Mouse (Mus musculus): ENCODE measurements around the gene Astn2.
A peak's percentile ranks its signal among the peaks of the same experiment; 100 is the strongest.

Astn2 gene

DNA sequence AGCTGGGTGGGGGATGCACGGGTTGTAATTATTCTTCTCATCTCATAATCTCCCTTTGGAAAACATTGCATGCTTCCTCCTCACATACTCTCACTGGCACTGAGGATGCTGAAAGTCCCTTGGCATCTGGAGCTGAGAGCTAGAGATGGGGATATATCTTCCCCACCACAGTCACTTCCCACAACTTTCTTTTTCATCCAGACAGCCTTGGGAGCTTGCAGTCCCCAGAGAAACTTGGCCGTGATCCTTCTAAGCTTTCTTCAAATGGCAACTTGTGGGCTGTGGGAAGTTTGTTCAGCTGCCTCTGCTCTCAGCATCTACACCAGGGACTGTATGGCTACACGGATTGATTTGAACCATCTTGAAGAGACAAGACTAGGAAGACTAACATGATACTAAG is 428.2 kb downstream of the Astn2 start:
- no peak for DNase-seq (ENCODE audit: low read depth, low spot score)

DNA sequence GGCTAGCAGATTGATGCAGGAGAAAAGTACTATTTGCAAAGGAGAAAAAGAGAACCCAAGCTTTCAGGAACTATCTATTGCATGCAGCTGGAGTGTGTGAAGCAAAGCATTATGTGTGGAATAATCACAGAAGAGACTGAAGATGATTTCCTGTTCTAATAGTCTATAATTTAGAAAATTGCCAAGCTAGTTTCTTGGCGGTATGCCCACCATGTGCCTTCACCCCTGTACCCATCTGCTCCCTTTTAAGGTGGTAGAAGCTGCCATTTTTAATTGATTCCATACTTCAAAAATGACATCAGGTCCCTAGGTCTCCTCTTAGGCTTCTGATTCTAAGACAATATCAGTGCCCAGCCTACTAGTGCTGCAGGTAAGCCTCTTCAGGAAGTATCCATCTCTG is 432.0 kb downstream of the Astn2 start:
- DNase-seq (ENCODE audit: low read depth, low spot score), result no peak

DNA sequence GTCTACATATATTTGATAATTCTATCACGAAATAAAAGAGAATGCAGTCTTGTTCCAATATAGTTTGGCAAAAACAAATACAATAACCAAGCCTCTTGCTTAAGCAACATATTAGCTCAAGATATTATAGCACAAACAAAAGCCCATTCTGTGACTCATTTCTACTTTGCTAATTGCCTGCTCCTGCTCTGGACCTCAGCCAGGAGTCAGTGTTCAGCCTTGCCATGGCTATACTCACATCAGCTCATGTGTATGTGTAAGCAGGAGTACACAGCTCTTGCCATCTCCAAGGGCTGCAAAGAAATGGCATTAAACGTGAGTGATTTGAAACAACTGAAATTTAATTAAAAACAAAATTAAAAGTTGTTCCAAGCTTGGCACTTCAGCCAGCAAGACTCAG is 435.1 kb downstream of the Astn2 start:
- no peak for DNase-seq (ENCODE audit: low read depth, low spot score)

DNA sequence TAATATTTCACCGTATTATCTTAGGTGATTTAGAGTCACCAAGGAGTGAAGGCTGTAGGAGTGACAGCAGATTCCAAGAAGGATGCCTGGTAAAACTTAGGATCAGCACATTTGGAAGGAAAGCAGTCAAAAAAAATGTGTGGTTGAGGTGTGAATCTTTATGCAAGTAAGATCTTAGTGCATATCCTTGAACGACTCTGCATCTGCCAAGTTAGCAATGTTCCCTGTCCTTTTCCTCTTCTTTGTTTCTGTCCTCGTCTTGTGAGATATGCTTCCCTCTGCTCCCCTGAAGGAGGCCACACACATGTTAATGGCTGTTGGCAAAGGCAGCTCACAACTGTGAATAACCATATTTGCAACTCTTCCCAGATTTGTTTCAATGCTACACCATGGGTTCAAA is 439.8 kb downstream of the Astn2 start:
- no peak for DNase-seq (ENCODE audit: low read depth, low spot score)

DNA sequence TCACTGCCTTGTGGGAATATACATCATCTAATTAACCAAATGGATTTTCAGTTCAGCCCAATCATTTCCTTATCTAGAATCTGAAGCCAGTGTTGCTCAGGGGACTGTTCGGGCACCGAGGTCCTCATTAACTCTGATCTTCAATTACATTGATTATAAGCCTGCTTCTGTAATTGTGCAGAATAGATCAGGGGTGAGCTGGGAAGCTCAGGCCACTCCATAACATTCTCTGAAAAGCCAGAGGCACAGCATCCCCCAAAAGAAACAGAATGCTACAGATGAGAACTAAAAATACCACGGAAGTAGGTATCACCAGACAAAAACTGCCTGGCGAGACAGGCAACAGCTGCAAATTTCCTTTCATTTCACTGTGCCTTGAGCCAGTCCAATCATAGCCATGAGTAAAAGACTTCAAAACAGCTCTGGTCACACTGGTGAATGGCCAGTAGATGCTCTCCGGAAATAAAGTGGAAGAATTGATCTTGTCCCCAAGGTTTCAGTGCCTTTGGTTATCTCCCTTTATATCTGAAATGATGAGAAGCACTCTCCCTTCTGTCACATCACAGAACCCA is 445.1 kb downstream of the Astn2 start:
- DNase-seq (ENCODE audit: low read depth, low spot score), result no peak

DNA sequence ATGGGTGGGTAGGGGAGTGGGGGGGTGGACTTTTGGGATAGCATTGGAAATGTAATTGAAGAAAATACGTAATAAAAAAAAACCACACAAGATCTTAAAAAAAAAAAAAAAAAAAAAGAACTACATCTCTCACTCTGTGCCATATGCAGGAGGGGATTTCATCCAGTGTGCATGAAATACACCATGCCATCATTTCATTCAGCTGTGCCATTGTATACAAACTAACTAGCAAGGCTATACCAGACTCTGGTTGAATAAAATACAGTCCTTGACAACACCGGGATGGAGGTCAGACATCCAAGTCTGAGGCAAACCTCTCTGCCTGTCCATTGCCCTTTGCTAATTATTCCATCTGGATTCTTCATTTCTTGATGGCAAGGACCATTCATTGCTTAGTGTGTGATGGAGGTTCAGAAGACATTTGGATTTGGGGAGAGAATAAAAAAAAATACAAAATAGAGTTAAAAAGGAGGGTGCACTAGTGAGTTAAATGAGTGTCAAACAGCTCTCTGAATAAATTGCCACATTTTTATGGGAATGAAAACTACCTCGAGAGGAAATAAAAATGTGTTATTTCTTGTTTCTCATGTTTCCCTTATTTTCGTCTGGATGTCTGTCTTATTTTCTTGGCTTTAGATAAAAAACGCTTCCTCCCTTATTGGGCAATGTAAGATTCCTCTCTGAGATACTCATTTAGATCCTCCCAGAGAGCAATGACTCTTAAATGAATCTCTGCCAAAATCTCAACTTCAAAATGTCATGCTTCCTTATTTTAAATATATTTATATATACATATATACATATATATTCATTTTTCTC is 445.8 kb downstream of the Astn2 start:
- DNase-seq (ENCODE audit: low read depth, low spot score), result no peak

DNA sequence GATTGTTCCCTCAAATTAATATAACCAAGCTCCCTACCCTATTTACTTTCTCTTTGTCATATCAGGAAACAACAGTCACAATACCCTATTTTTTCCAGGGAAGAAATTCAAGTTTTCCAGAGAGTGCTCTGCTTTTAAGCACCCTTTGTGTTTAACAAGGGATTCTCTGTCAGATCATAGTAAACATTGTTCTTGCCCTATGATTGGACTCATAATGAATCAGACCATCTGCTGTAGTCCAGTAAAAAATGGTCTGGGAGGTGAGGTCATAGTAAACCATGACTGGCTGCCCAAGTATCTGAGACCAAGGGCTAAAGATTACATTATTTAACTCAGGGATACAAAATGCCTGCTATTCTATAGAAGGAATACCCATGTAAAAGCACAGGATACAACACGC is 452.5 kb downstream of the Astn2 start:
- DNase-seq (ENCODE audit: low read depth, low spot score), result no peak

DNA sequence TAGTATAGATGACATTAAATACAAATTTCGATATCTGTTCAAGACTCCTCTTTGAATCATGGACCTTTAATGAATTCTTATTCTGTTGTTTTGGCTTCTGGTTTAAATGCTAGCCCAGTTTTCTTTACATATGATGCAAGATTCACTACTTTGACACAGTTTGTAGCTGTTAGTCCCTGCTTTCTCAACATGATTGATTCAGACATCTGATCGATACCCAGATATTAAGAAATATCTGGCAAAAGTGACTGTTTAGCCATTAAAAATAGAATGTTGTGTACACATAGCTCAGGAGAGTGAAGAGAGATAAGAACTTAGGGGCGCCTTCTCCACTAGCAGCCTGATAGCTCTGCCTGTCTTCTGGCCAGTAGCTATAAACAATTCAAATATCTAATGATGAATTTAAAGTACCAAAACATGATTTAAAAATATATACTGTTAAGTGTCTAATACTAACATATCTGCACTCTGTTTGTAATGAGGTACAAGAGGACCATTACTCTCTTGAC is 457.2 kb downstream of the Astn2 start:
- DNase-seq (ENCODE audit: low read depth, low spot score), result no peak

DNA sequence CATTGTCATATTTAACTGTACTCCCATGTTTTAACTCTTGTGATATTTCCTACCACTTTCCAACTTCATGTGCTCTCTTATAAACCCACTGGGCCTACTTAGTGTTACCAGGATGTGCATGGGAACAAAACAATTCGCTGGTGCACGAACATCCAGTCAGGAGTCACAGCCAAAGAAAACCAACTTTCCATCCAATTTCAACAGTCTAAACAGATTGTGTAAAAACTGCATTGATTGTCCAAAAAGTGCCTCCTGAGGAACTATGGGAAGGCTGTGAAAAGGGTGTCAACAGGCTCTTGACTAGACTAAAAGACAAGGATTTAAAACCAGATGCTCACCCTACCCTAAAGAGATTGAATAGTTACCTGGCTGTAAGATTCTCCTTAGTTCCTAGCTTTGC is 458.4 kb downstream of the Astn2 start:
- no peak for DNase-seq (ENCODE audit: low read depth, low spot score)

DNA sequence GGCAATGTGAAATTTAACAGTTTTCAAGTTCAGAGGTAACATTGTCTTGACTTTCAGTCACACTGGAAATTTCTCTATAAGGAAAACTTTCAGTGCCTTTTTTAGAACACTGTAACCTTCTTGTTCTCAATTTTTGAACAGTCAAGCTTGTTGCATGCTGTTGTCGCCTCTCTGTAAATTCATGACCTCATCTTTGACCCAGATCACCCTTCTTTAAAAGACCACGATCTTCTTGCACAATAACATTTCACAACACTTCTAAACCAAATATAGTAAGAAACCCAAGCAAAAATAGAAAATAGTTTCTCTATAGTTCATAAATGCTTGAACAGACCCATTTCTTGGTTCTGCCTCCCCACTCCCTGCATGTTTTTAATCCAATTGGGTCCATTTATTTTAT is 473.5 kb downstream of the Astn2 start:
- DNase-seq (ENCODE audit: low read depth, low spot score), result no peak

DNA sequence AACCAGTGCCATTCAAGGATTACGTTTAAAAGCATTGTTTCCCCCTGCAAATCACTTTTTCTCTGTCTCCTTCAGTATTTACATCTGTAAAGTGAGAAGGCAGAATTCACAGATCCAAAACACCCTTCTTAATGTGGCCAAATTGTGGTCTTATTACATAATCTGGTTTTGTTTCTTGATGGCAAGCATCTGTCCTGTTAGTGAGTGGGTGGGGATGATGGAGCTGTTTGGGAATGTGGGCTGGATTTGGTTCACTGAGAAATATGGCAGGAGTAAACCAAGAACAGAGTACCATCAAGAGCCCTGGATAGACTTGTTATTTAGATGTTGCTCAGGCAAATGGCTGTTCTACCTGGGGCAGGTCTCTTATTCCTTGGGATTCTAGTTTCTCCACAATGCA is 484.1 kb downstream of the Astn2 start:
- DNase-seq (ENCODE audit: low read depth, low spot score), result no peak

DNA sequence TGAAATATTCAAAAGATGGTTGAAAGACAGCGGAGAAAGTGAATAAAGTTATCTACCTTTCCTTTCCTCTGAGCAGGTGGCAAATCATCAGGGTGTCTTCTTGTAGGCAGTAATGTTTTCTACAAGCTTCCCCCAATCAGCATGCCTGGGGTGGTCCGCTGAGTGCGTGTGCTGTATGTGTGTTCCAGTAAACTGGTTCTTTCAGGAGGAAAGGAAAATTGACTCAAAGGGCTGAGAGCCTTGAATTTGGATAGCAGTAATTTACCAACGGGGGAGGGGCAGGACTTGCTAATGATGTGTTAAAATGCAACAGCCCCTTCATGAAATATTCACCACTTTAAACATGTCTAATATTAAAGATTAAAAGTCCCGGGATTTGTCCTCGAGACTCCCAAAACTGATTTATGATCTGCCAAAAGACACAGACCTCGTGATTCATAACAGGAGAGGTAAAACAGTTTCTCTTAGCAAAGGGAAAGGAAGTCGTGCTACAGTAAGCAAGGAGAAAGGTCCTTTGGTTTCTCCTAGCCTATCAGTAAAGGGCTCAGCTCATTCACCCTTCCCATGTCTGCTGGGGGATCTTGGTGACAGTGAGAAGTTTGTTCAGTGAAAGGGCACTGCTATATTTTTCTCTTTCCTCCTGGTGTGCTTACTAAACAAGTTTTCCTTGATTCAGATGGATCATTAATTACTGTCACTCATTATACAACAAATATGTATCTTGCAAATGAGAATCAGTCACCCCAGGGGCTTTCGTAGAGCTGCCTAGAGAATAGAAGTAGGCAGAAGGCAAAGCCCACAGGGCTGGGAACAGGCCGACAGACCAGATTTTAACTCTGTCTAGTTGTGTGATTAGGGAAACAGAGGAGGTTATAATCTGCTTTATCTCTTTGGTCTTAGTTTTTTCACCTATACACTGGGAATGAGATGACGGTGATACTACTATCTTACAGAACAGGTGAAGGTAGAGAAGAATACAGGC is 488.1 kb downstream of the Astn2 start:
- DNase-seq (ENCODE audit: low read depth, low spot score), result no peak

DNA sequence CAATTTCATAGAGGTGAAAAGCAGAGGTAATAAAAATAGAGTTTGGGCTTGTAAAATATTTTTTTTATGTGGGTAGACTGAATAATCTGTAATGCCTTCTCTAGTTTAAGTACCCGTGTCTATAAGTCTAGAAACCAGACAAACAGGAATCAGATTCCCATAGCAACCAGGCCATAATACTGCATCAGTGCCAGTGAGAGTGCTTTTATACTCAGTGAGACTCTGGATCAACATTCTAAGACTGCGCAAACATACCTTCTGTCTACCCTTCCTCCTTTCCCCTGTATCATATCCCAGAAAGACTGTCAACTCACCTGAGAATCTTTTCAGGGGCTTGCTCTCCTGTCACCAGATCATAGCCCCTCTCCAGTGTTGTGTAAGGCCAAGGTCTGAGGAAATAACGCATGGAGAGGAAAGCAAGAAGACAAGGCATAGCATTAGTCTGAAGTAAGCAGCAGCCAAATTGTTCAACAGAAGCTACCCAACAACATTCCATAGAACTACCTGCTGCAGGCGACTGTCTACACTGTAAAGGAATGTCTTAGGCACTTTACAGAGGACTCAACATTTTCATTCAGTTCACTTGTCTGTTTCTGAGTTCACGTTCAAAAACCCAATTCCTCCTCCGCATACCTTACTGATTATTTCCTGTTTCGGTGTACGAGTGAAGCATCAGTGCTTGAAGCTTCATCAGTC is 492.0 kb downstream of the Astn2 start:
- DNase-seq (ENCODE audit: low read depth, low spot score), result no peak

DNA sequence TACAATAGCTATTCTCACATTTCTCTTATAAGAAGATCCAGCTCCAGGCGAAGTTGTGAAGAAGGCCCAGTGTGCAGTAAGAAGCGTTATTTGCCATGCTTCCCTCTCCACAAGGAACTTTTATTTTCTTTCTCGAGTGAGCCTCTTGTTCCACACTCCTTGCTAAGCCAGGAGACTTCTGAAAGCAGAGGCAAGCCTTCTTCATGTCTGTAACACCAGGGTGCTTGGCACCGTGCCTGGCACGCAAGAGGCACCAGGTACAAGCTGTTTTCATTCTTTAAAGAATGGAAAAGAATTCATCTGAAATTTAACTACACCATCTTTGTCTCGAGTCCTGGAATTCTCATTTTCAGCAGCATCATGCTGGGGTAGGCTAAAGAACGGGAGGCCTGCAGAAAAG is 496.8 kb downstream of the Astn2 start:
- DNase-seq (ENCODE audit: low read depth, low spot score), result no peak

DNA sequence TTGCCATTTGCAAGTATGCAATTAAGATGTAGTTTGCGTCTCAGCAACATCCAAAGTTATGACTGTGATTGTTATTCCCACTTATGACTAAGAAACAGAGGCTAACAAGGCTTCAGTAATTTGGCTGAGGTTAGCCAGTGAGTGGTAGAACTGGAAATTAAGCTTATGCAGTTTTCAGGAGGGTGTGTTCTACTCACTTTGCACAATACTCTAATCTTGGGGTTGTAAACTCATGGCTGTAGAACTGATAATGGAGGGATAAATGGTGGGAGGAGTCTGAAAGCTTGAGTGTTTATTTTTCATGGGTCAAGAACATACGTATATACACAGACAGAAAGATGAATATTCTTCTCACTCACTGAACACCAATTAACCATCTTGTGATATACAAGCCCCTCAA is 499.4 kb downstream of the Astn2 start:
- no peak for DNase-seq (ENCODE audit: low read depth, low spot score)

DNA sequence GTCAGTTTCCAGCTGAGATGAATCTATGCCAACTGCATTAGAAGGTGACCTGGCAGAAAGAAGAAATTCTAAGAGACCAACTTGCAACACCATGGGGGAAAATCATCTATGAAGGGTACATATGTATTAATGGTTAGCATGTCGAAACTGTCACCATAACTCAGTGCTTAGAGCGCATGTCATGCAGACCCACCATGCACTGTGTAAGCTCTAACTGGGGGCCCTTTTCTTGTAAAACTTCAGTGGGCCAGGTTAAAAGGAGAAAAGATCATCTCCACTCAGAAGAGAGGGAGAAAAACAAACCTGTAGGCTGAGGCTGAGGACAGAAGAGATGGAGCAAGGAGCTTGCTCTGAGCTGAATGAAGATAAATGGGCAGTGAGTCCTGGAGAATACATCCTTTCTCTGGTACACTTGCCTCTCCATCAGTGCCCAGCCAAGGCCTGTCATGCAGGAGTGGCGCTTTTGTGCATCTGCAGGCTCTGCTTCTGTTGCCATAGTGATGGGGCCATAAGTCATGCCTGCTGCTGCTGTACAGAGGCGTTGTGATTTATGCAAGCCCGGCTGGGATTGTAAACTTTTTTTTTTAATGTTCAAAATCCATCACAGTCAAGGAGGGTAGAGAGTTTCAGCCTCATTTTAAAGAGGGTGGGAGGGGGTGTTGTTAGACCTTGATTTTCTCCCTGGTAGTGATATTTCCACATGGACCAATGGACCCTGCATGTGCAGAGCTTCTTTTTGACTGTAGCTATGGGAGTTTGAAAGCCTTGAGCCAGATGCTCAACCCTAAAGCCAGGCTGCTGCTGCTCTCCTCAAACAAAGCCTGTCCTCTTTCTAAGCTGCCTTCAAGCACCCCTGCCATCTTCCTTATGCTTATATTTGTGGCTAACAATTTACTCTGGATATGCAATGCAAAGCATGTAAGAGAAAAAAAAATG is 508.1 kb downstream of the Astn2 start:
- peak; percentile 40 for DNase-seq (ENCODE audit: low read depth, low spot score)

DNA sequence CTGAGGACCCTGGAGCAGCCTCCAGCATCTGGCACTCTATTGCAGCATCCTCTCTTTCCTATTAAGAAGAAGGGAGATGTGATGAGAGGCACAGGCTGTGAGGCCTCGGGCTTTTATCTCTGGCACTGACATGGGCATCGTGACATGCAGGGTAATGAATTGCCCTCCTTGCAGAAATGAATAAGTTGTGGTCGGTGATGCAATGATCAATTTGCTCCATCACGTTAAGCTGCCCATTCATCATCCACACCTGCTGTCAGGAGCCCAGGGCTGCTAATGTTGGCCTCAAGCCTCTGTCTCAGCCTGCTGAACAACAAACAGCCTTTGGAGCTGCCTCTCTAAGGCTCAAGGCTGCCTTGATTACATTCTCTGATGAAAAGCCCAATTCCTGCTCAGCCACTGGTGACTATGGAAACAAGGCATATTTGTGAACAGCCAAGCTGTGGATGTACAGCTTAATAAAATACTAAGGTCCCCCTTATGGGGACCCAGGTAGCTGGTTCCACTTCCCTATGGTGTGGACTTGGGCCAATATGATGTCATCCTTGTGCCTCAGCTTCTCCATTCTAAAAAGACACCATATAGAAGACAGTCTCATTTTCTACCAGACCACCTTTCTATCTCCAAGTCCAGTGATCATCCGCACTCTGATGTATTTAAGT is 515.9 kb downstream of the Astn2 start:
- DNase-seq (ENCODE audit: low read depth, low spot score), result no peak

DNA sequence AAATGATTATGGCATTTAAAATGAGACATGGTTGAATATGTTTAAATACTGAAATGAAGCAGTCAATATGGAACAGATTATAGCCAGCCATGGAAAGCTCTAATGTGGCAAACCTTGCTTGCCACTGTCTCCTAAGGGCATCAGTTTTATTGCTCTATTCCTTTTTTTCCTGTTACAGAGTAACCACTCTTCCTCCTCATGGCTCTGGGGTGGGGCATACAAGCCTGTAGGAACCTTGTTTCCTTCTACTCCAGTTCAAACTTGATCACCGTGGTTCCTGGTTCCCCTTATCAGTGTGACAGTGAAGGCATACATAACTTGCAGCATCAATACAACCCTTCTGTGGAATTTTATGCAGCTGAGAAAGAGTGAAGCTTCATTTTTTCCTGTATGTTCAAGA is 517.5 kb downstream of the Astn2 start:
- no peak for DNase-seq (ENCODE audit: low read depth, low spot score)

DNA sequence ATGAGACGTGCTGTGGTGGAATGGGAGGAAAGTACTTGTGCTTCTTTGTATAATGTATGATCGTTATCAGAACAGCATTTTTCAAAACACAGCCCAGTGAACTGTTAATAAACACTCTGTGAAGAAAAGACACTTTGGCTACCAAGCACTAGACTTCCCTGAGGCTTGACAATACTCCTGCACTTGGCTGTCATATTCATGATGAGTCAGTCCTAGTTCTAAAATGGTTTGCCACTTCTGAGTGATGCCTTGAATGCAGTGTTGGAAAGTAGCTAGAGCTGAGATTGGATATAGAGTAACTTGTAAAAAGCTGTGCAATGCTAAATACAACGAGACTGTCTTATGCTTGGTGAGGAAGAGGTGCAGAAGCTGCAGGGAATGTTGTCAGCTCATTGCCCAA is 518.5 kb downstream of the Astn2 start:
- no peak for DNase-seq (ENCODE audit: low read depth, low spot score)

DNA sequence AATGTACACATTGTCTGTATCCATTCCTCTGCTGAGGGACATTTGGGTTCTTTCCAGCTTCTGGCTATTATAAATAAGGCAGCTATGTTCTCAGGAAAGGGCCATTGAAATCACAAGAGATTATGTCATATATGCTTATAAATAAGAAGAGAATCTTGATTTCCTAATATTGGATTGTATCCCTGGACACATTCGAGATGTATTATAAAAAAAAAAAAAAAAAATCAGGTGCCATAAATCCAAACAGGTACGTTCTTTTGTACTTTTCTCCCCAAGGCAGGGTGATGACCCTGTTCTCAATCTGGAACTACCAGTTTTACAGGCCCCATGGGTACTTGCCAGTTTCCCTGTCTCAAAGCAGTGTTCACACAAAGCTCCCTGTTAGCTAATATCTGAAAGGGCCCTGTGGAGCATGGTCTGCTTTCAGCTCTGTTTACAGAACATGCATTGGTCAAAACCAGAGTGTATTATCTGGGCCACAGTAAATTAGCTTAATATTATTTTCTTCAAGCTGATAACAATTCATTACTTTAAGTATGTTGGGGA is 530.1 kb downstream of the Astn2 start:
- DNase-seq (ENCODE audit: low read depth, low spot score), result no peak

All from embryo, embryonic 11.5 days (tissue).